Mouse (Mus musculus): ENCODE data around the gene Gabrr2. TPM values are rescaled to one million over a fixed set of nuclear protein-coding genes. Genes with fewer than 3 reads are reported as not detected.
A peak's percentile ranks its signal among the peaks of the same experiment; 100 is the strongest.

Gene Gabrr2
- 0.07 and 0.17 TPM in 2 replicates for polyA plus RNA-seq (2012; rRNA removed)

DNA sequence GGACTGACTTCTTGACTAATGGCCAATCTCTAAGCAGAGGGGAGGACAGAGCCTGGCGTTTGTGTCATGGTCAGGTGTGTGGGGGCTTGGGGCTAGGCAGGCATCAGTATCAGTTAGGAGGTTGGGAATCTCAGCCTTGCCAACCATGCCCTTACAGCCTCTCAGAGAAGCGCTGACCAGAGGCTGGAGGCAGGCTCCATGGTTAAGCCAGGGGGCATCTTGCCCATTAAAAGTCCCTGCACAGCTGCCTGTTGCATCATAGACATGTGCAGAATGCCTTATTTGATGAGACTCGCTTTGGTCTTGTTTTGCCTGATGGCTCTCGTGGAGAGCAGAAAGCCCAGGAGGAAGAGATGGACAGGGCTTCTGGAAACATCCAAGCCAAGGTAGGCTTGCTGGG lies at the start of gene Gabrr2:
TSS of gene Gabrr2 (plus strand) at position 19 of the 400 bp plus-strand sequence.
- no peak for DNase-seq (ENCODE audit: low spot score)

DNA sequence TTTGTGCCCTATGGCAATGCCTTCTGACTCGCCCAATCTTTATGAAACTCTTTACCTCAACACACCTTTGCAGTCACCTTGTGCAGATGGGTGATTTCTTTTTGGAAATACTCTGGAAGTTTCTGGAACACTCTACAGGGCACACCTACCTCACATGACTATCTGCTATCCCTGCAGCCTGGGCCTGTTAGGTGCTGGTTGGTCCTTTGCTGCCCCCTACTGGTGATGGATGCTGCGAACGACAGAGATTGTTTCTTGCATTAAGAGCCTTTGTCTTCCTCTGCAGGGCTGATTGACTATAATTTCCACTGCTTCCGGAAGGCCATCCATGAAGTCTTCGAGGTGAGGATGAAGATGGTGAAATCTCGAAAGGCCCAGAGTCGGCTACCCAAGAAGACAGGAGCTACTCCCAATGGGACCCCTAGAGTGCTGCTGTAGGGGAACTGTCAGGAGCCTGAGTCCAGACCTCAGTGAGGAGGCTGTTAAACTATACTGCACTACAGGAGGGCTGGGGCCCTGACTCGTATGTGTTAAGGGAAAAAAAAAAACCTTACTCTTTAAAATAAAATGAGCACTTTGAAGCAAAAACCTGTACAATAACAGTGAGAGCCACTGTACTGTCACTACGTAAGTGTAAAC lies 44.3 kb upstream of the Gabrr2 start:
- peak; percentile 69 for DNase-seq (ENCODE audit: low spot score)

DNA sequence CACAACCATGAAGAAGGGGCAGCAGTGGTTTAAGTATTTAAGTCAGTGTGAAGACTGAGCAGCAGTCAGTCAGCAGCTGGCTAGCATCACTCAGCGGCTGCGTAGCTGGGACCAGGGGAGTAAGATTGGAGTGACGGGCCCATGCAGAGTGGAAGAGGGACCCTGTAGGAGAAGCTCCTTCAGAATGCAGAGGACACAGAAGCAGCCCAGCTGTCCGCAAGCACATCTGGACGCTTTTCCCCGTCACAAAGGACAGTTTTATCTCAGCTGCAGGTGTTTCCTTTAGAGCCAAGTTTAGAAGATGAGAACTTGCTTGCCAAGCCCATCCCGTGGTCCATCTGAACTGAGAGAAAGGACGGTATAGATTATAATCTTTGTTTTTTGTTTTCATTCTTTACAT lies 38.4 kb upstream of the Gabrr2 start:
- DNase-seq (ENCODE audit: low spot score) = no peak

DNA sequence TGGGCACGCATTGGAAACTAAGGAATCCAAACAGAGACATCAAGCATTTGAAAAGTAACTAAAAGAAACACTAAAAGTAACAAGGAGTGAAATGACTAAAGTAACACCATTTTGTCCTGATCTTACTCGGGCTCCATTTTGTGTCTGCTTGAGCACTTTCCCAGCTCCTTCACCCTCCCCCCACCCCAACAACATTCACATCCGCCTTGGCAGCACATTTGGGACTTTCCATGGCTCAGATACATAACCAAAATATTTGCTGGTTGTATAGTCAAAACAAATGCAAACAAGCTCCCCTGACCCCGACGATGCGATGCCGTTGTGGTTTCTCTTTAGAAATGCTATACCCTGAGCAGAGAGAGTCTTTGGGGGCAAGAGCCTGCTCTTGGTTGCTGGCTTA lies 33.7 kb upstream of the Gabrr2 start:
- no peak for DNase-seq (ENCODE audit: low spot score)

DNA sequence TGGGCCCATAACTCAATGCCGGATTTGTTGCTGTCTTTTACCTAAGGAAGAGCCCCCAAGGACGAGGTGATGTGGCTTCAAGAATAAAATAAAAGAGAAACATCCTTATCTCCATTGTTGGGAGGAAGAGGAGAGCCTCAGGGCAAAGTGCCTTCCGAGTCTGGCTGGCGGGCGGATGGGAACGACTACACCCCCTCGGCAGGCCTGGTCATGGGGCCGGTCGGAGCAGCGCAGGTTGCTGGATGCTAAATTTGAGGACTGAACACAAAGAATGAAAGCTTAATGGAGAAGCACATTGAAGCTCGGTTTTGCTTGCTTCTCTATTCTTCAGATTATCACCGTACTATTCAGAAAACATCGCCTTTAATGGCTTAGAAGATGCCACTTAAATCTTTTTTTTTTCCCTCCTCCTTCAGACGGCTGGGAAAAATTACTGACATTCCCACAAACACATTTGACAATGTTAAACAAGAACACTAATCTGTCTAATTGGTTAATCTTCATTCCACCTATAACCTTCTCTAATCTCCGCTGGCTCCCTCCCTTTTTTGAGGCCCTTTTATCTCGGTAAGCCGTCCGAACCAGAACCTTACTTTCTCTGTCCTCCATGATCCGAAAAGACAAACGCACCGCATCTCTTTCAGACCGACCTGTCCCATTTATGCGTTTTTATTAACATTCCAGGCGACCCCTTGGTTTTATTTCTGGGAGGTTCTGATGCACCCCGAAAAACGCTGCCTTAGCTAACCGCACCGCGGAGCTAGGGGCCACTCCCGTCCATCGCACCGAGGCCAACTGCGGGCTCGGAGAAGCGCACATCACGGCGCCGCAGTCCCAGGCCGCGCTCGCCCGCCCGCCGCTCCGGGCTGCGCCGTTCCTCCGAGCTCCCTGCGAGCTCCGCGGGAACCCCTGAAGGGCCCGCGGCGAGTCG lies 32.3 kb upstream of the Gabrr2 start:
- DNase-seq (ENCODE audit: low spot score) = no peak

DNA sequence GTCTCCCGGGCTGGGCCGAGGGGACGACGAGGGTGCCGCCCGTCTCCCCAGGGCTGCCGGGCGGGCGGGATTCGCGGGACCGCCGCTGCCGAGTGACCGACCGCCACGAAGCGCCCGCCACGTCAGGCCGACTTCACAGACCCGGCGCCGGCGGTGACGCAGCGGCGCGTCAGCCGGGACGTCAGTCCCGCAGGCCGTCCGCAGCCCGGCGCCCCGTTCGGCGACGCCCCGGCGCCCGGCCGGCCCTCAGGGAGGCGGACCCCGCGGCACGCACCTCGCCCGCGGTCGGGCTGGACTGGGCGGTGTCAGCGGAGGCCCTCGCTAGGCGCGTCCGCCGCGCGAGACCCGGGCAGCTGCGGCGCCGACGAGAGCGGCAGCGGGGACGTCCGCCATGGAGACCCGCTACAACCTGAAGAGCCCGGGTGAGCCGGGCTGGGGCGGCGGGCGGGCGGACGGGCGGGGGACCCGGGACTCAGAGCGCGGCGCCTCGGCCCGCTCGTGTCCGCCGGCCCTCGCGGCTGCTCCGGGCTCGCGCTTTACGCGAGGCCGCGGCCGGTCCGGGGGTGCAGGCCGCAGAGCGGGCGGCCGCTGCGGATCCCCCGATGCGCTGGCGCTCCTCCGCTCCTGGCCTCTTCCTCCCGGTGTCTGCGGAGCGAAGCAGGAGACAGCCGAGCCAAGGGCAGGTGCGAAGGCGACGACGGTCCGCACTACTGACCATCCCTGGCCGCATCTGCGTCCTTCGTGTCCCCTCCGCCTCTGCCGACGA lies 31.4 kb upstream of the Gabrr2 start, which contains the start of gene Ube2j1:
TSS of gene Ube2j1 (plus strand) at position 222 of the 766 bp plus-strand sequence.
- peak; percentile 95 for DNase-seq (ENCODE audit: low spot score)

DNA sequence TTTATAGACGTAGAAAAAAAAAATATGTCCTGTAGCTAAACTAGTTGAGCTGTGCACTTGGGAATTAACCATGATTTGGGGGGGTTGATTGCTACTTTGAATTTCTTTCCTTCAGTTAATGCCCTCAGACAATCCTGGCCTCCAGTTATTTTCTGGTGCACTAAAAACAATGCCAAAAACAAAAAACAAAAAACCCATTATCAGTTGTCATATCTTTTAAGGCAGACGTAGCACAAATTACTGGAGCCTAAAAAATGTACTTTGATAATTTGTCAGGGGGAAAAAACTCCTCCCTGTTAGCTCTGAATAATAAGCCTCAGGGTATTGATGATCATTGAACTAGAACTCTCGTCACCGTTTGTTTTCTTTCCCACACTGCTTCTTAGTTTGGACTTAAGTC lies 30.8 kb upstream of the Gabrr2 start:
- no peak for DNase-seq (ENCODE audit: low spot score)

DNA sequence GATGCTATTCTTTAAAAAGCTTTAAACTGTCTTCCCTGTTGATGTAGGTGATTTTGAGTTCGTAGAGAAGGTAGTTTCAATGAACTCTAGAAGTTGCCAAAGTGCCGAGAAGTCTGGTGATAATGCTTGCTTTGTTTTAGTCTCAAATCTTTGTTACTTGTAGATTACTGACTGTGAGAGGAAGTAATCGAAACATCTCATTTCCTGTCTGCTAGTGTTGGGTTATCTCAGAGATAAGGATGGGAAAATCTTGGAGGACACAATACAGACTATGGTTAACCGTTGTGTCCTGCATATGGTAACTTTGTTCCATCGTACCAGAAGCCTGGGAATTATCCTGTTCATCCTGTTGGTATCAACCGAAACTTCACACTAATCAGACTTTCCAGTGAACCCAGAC lies 29.3 kb upstream of the Gabrr2 start:
- DNase-seq (ENCODE audit: low spot score) = no peak

DNA sequence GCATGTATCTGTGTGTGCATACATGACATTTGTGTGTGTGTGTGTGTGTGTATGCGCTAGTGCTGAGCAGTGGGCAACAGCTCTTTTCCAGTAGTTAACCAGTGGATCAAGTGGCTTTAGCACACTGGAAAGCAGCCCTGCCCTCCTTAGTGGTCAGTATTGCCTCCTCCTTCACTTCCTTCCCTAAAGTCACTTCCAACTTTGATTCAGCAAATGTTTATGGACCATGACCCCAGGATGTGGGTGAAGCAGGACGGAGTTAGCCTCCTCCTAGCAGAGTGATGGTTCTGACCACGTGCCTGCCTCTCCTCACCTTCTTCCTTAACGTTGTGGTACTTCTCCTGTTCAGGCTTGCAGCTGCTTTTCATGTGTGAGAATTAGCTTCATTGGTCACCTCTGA lies 23.0 kb upstream of the Gabrr2 start:
- no peak for DNase-seq (ENCODE audit: low spot score)

DNA sequence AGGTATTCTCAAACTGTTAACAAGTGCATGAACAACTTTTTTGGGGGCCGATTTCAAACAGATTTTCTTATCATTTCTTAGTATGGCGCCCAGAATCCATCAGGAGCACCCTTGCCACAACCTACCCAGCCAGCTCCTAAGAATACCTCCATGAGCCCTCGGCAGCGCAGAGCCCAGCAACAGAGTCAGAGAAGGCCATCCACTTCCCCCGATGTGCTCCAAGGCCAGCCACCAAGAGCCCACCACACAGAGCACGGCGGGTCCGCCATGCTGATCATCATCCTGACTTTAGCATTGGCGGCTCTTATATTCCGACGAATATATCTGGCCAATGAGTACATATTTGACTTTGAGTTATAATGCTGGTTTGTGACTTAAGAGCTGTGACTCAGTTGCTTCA lies 13.2 kb upstream of the Gabrr2 start:
- DNase-seq (ENCODE audit: low spot score) = no peak

DNA sequence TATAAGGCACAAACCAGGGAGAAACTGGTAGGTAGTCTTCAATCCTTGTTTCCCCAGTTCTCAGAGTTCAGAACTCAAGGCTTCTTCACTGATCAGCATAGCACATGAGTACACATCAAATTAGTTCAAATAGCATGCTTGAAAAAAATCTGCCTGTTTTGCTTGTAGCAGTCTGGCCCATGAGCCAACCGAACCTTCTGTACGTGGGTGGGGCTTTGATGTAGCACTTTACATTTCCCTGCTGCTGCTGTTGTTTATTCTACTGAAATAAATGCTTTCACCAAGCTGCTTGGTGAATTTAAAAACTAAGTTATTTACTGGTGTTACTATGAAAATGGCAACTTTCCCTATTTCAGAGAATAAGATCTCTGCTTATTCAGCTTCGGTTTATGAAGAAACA lies 10.7 kb upstream of the Gabrr2 start:
- DNase-seq (ENCODE audit: low spot score) = no peak

DNA sequence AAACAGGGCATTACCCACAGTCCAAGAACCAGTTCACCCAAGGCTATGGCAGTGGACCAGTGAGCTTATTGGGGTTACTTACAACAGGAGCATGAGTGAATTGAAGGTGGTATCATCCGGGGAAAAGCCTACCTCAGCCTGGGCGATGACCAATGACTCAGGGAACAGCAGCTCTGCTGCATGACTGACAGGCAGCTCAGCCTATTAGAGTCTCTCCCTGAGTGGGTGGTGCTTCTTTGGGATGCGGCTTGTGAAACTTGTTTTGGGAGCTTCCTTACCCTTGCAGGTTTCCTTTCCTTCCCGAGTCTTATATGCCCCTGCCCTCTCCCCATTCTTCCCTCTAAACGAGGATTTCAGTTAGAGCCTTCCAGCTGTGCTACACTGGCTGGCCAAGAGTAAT lies 10.1 kb upstream of the Gabrr2 start:
- DNase-seq (ENCODE audit: low spot score) = no peak

DNA sequence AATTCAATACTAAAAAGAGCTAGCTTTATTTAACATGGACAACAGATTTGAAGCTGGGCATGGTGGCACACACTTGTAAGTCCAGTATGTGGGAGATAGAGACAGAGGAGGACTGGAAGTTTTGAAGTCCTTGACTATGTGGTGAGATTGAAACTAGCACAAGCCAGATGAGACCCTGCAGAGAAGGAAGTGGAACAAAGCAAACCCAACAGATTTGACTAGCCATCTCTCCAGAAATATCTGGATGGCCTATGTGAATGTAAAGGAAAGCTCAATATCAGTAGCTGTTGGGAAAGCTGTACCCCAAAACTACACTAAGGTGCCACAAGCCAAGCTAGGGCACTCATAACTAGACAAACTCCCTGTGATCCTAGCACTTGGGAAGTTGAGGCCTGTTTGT lies 8.4 kb upstream of the Gabrr2 start:
- DNase-seq (ENCODE audit: low spot score) = no peak

DNA sequence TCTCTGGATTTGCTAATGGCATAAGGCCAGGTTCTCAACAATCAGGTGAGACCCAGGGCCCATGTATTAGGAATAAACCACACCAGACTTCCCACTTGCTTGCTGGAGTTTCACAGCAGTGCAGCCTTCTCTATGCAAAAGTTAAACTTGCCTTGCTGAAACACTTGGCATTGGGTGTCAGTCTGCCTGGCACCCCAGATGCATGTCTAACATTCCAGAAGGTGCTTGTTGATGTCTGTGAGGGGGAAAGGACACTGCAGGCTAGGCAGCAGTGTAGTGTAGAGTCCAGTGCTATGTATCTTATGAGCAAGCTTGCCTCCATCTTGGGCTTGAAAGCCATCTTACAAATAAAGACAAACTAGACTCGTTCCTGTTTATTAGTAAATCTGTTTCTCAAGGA lies 6.5 kb upstream of the Gabrr2 start:
- no peak for DNase-seq (ENCODE audit: low spot score)

DNA sequence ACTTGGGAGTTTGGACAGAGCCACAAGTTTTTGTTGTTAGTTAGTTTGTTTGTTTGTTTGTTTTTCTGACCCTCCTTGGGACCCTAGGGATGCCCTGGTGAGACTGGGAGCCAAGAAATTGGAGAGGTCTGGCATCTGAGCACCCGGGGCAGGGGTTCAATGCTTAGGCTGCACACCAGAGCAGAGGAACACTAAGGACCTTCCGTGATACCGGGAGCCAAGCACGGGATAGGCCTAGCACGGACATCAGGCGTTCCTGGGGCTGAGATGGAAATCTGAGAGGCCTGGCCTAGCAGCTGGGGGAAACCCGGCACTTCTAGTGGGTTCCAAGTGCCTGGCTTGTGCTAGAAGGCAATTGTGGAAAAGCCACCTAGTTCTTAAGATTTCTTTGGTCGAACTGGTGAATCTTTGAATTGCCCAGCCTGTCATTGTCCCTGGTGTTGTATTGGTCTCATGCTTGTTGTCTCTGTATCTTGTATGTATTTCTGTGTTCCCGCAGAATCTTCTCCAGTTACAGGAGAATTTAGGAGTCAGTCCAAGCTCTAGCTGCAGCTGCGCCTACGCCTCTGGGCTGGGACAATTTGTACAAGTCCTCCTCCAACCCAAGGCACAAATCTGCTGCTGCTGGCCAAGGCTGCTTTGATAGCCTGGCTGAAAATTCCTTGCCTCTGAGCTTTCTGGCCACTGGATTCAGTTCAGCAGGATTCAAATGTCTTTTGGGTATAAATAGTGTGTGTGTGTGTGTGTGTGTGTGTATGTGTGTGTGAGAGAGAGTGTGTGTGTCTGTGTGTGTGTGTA lies 4.7 kb upstream of the Gabrr2 start:
- no peak for DNase-seq (ENCODE audit: low spot score)

DNA sequence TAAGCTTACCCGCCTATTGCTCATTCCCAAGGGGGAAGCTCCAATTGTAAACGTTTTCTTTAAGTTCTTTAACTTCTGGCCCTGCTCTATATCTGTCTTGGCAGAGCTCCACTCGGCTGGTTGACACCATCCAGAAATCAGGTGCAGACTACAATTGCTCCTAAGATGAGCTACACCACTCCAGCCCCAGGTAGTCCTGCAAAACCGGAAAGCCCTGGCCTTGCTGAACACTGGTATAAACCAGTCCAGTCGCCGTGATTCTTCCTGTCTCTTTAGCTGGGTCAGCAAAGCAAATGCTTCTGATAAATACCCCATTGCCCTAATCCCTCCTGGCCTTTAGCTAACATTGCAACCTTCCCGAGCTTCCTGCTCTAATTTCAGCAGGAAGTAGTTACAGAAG lies 1.6 kb upstream of the Gabrr2 start:
- DNase-seq (ENCODE audit: low spot score) = no peak

DNA sequence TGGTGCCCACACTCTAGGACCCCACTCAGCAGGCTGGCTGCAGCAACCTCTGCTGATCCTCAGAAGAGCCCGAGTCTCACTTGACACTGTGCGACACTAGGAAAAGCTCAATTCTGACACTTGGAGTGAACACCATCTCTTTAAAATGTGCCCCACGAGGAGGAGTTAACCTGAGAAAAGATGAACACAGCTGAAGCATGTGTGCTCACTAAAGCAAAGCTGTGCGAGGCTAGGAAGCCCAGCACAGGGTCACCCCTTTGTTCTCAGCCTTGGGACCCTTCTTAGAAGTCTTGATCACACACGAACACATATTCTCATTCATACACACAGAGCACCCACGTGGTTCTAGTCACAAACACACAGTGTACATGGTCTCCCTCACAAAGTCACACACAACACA lies 2.2 kb downstream of the Gabrr2 start:
- no peak for DNase-seq (ENCODE audit: low spot score)

DNA sequence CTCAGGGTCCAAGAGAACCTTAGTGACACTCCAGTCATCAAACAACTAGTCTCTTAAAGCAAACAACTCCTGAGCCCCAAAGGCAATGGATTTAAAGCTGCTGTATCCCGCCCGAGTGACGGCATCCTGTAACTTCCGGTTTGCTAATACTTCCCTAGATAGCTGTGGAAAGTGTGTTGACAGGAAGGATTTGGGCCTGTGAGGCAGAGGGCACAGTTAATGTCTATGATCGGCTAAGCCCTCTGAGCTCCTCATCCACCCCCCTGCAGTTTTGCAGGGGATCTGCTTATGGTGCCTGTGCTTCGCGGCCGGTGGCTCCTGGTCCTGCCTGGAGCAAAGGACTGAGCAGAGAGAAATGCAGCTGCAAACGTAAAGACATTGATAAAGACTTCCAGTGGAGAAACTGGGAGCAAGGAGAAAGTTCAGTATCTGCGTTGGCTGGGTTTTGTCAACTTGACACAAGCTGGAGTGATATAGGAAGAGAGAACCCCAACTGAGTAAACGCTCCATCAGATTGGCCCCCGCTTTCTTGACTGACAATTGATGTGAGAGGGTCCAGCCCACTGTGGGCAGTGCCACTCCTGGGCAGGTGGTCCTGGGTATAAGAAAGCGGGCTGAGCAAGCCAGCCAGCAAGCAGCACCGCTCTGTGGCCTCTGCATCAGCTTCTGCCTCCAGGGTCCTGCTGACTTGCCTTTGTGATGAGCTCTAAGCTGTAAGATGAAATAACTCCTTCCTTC lies 3.6 kb downstream of the Gabrr2 start:
- no peak for DNase-seq (ENCODE audit: low spot score)

DNA sequence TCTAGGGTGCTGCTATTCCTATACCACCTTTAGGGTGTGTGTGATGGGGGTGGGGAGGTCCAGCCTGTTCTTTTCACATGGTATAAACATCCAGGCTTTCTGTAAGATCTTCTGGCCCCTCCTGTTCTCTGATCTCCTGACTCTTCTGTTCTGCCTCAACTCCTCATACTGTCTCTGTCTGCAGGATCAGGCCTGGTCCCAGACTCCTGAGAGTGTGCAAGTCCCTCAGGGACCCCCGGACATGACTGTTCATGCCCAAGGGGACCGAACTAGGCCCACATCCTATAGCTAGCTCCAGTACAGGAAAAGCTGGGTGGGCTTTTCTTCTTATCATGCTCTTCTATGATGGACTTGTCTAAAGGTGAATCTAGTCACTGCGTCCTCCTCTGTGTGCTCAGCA lies 4.5 kb downstream of the Gabrr2 start:
- no peak for DNase-seq (ENCODE audit: low spot score)

DNA sequence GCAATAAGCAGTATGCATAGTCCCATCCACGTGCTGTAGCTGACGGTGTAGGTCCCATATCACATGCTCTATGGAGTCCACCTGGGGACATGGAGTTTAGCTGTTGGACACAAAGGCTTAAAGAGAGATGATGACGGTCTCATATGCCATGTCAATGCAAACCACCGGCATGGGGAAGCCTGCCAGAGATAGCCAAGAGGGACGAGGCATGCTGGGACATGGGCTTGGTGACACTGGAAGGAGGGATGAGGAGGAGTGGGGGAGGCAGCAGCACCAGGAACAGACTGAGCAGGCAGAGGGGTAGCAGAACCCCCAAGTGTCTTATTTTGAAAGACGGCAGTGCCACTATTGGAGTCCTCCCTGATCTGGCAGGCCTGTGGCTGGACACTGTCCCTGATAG lies 5.0 kb downstream of the Gabrr2 start:
- DNase-seq (ENCODE audit: low spot score) = no peak

DNA sequence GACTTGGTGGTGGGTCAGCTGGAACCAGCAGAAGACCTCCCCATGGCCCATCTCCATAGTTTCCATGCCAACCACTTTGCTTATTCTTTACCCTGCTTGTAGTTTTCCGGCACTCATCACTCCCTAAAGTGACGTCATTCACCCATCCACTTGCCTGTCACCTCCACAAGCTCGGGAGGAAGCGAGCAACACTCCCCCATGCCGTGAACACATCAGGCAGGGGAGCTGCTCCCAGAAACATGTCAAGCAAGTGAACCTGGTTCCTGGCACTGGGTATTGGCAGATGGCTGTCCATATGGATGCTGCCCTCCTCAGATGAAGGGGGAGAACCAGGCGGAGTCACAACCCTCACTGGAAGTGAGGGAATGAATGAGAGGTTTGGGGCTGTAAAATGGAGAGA lies 6.1 kb downstream of the Gabrr2 start:
- DNase-seq (ENCODE audit: low spot score) = no peak

Measured in urinary bladder, adult 2 months (tissue).